Mouse (Mus musculus) kidney, adult 11 months (tissue): ENCODE results near the gene Wrap73.

Experiments
- DNase-seq: peaks from one replicate; pipeline ENCODE4 v3.0.0; 2022

The Wrap73 gene

GRCm38 (mm10) chr4:154140213-154141008 is 1.8 kb upstream of the Wrap73 start:
- no peak for DNase-seq

- no peak for DNase-seq
Measured at GRCm38 (mm10) chr4:154141009-154141867, 934 bp upstream of the Wrap73 start.

- DNase-seq = no peak
Measured at GRCm38 (mm10) chr4:154144712-154145111, 2.5 kb downstream of the Wrap73 start.

- DNase-seq = no peak
Measured at GRCm38 (mm10) chr4:154146342-154146741, 4.2 kb downstream of the Wrap73 start.

- no peak for DNase-seq
Measured at GRCm38 (mm10) chr4:154154104-154154503, 11.9 kb downstream of the Wrap73 start.

GRCm38 (mm10) chr4:154156050-154156449 is 13.9 kb downstream of the Wrap73 start:
- DNase-seq = no peak

GRCm38 (mm10) chr4:154157970-154158662 is 15.9 kb downstream of the Wrap73 start:
- no peak for DNase-seq

GRCm38 (mm10) chr4:154159002-154159401 is 16.8 kb downstream of the Wrap73 start:
- DNase-seq = peak; percentile 77

- no peak for DNase-seq
Measured at GRCm38 (mm10) chr4:154159961-154160537, 17.9 kb downstream of the Wrap73 start.

- DNase-seq = peak; percentile 97
Measured at GRCm38 (mm10) chr4:154160538-154161390, 18.6 kb downstream of the Wrap73 start, which contains the start of gene Tprgl. Gene Tprgl, minus strand, starts transcription at chr4:154160666.

GRCm38 (mm10) chr4:154163296-154163695 is 21.1 kb downstream of the Wrap73 start:
- DNase-seq = no peak

GRCm38 (mm10) chr4:154167053-154167452 is 24.9 kb downstream of the Wrap73 start:
- no peak for DNase-seq

GRCm38 (mm10) chr4:154170021-154170420 is 27.8 kb downstream of the Wrap73 start:
- no peak for DNase-seq

GRCm38 (mm10) chr4:154170506-154171150 is 28.5 kb downstream of the Wrap73 start, which contains the start of gene Megf6:
Gene Megf6, plus strand, starts transcription at chr4:154170730.
- no peak for DNase-seq

- no peak for DNase-seq
Measured at GRCm38 (mm10) chr4:154171151-154171930, 29.2 kb downstream of the Wrap73 start.

GRCm38 (mm10) chr4:154171931-154172604 is 29.9 kb downstream of the Wrap73 start:
- DNase-seq = no peak

- DNase-seq = no peak
Measured at GRCm38 (mm10) chr4:154177257-154177656, 35.1 kb downstream of the Wrap73 start.

GRCm38 (mm10) chr4:154181001-154181400 is 38.8 kb downstream of the Wrap73 start:
- no peak for DNase-seq

GRCm38 (mm10) chr4:154183566-154183965 is 41.4 kb downstream of the Wrap73 start:
- no peak for DNase-seq

- DNase-seq = no peak
Measured at GRCm38 (mm10) chr4:154185001-154185400, 42.8 kb downstream of the Wrap73 start.
